Mouse (Mus musculus) kidney, adult 8-10 months (tissue): ENCODE results near the gene Lrrc15.
A peak's percentile ranks its signal among the peaks of the same experiment; 100 is the strongest.

Source experiments
- DNase-seq, 2 experiments: peaks; one replicate each; pipeline ENCODE4 v3.0.0; 2022

Gene Lrrc15

GRCm38 (mm10) chr16:30235577-30235976, 47.5 kb downstream of the Lrrc15 start:
- no peak for DNase-seq

- no peak for DNase-seq
These were observed 48.2 kb downstream of the Lrrc15 start for GRCm38 (mm10) chr16:30234636-30235546.

- DNase-seq = no peak
These were observed 49.0 kb downstream of the Lrrc15 start for GRCm38 (mm10) chr16:30234077-30234476.

GRCm38 (mm10) chr16:30231882-30232604, 51.0 kb downstream of the Lrrc15 start:
- no peak for DNase-seq

GRCm38 (mm10) chr16:30227352-30227751, 55.7 kb downstream of the Lrrc15 start:
- no peak for DNase-seq

- DNase-seq = peak in 1 of 2 experiments; percentile 24
These were observed 61.8 kb downstream of the Lrrc15 start for GRCm38 (mm10) chr16:30221161-30221782.
